Mouse (Mus musculus) hindbrain, embryonic 11.5 days (tissue): ENCODE measurements around the gene Zfp384. TPM values are rescaled to one million over a fixed set of nuclear protein-coding genes. Genes with fewer than 3 reads are reported as not detected.

Source experiments
- ATAC-seq: fragments of 200-750 bp; cut with Nextera tagmentation; 2 replicates; pipeline ENCODE4 v1.8.0; 2017; ENCODE audit warnings: mild to moderate bottlenecking, moderate TSS enrichment, moderate library complexity; ENCODE audit not compliant: low FRiP score
- DNase-seq: peaks from one replicate; pipeline ENCODE4 v3.0.0-alpha.2; 2015; ENCODE audit warnings: low spot score
- H3K27ac ChIP-seq: fragments of 300-500 bp; sonication (generic); 2 replicates; pipeline ENCODE4 v1.5.1; 2014; ENCODE audit warnings: mild to moderate bottlenecking, low read depth, low read length
- H3K27me3 ChIP-seq: fragments of 300-500 bp; sonication (generic); 2 replicates; pipeline ENCODE4 v1.6.1; 2014; ENCODE audit warnings: mild to moderate bottlenecking, low read length, moderate library complexity, mixed read lengths; ENCODE audit not compliant: control insufficient read depth, insufficient read depth
- H3K36me3 ChIP-seq: fragments of 300-500 bp; sonication (generic); 2 replicates; pipeline ENCODE4 v1.6.1; 2014; ENCODE audit warnings: mild to moderate bottlenecking, low read length, moderate library complexity, mixed read lengths; ENCODE audit not compliant: control insufficient read depth, insufficient read depth
- H3K4me1 ChIP-seq: fragments of 300-500 bp; sonication (generic); replicated peaks from 2 replicates; pipeline ENCODE4 v1.6.1; 2014; ENCODE audit warnings: low read length, mixed read lengths; ENCODE audit not compliant: control insufficient read depth, insufficient read depth
- H3K4me2 ChIP-seq: fragments of 300-500 bp; sonication (generic); replicated peaks from 2 replicates; pipeline ENCODE4 v1.6.1; 2014; ENCODE audit warnings: mild to moderate bottlenecking, low read depth, low read length
- H3K4me3 ChIP-seq: fragments of 300-500 bp; sonication (generic); 2 replicates; pipeline ENCODE4 v1.5.1; 2014; ENCODE audit warnings: low read depth, low read length
- H3K9ac ChIP-seq: fragments of 300-500 bp; sonication (generic); 2 replicates; pipeline ENCODE4 v1.6.1; 2014; ENCODE audit warnings: low read depth, low read length
- H3K9me3 ChIP-seq: fragments of 300-500 bp; sonication (generic); 2 replicates; pipeline ENCODE4 v1.6.1; 2016; ENCODE audit warnings: low read length; ENCODE audit not compliant: control insufficient read depth
- WGBS: fragments of 180-500 bp; shearing (Covaris S2); extraction: QIAGEN DNeasy Blood & Tissue Kit; methylation state at CpG from one replicate; pipeline ENCODE4 v1.1.7; 2014; 5-methylcytosine and 5-hydroxymethylcytosine counted together
- polyA plus RNA-seq: library from polyadenylated mRNA; unstranded; fragments of >200 nt; fragmentation: Nextera tagmentation; extraction: Ambion mirVana; gene quantifications from 2 replicates; pipeline ENCODE4 v1.2.1, GENCODE M21; 2014

The Zfp384 gene
- polyA plus RNA-seq, 1 experiment from 2014 or later: 16.5 TPM

DNA sequence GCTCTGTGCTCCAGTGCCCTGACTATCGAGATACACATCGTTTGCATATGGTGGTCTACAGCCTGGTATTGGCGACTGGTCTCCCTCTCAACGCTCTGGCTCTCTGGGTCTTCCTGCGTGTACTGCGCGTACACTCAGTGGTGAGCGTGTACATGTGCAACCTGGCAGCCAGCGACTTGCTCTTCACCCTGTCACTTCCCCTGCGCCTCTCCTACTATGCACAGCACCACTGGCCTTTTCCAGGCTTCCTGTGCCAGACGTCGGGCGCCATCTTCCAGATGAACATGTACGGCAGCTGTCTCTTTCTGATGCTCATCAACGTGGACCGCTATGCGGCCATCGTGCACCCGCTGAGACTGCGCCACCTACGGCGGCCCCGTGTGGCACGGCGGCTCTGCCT, 72.4 kb downstream of the Zfp384 start:
- Histone ChIP-seq H3K27ac (peak overlapping the region; percentile 79), H3K4me3 (peak overlapping the region; percentile 33), H3K9me3 (no peaks in the 10 kb centered on the region), H3K9ac (peak overlapping the region; percentile 66), H3K4me2 (peak overlapping the region; percentile 68), H3K27me3 (0 out of 2 replicates have a peak, but pooled peaks cover 3% of the 10 kb centered on the region), H3K36me3 (no peaks in the 10 kb centered on the region), H3K4me1 (no peaks in the 10 kb centered on the region; the same call in 1 of the 2 replicates)
- ATAC-seq: peak; percentile 56
- no peak for DNase-seq
- WGBS: 23% methylated on average over 25 of the region's 25 CpGs

DNA sequence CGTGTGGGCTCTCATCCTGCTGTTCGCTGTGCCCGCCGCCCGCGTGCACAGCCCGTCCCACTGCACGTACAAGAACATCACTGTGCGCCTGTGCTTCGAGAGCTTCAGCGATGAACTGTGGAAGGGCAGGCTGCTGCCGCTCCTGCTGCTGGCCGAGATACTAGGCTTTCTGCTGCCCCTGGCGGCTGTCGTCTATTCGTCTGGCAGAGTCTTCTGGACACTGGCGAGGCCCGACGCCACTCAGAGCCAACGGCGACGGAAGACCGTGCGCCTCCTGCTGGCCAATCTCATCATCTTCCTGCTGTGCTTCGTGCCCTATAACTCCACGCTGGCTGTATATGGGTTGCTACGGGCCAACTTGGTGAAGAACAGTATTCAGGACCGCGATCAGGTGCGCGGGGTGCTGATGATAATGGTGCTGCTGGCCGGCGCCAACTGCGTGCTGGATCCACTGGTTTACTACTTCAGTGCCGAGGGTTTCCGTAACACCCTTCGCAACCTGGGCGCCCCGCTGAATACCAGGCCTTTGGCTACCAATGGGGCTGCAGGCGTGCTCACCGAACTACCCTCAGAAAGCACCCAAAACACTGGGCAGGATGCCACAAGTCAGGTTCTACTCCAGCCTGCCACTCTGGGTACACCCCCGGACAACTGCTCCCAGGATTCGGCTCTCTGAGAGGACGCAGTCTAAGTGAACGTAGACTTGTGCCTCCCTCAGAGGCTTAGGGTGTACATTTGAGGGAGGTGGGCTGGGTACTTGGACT, 73.0 kb downstream of the Zfp384 start:
- Histone ChIP-seq H3K27ac (peak overlapping the region; percentile 79), H3K4me2 (peak overlapping the region; percentile 68), H3K4me3 (peak overlapping the region; percentile 33), H3K4me1 (no peaks in the 10 kb centered on the region; the same call in 1 of the 2 replicates), H3K9me3 (no peaks in the 10 kb centered on the region), H3K9ac (peak overlapping the region; percentile 66), H3K27me3 (0 out of 2 replicates have a peak, but pooled peaks cover 3% of the 10 kb centered on the region), H3K36me3 (no peaks in the 10 kb centered on the region)
- 21% methylated on average over 45 of the region's 45 CpGs for WGBS
- ATAC-seq (peak; percentile 94), DNase-seq (peak; percentile 98)

DNA sequence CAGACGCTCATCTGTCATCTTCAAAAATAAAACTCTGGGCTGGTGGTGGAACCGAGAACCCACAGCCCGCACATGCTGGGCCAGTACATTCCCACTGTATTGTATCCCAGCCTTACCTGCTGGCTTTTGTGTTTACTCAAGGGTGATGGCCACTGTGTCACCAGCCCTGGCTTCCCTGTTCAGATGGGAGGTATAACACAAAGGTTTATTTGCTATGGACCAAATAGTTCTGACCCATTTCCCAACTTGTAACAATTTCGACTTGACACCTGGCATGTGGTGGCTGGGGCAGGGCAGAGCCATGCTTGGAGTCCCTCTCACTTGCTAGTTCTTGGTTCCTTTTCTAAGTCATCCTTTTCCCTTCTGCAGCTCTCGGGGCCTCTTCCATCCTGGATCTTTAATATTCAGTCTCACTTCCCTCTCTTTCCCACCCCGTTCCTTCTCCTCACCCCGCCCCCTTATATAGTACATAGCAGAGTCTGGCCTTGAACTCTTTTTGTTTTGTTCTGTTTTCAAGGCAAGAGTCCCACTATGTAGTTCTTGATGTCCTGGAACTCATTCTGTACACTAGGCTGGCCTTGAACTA, 73.9 kb downstream of the Zfp384 start:
- H3K9ac ChIP-seq: no peak overlapping the region
- no peaks in the 10 kb centered on the region for H3K36me3 ChIP-seq
- no peak overlapping the region for H3K27ac ChIP-seq
- H3K4me3 ChIP-seq: no peak overlapping the region
- no peaks in the 10 kb centered on the region; the same call in 1 of the 2 replicates for H3K4me1 ChIP-seq
- no peaks in the 10 kb centered on the region for H3K9me3 ChIP-seq
- WGBS: 89% methylated on average over 7 of the region's 7 CpGs
- no peak for DNase-seq
- 0 out of 2 replicates have a peak, but pooled peaks cover 3% of the 10 kb centered on the region for H3K27me3 ChIP-seq
- no peak overlapping the region for H3K4me2 ChIP-seq
- no peak for ATAC-seq

DNA sequence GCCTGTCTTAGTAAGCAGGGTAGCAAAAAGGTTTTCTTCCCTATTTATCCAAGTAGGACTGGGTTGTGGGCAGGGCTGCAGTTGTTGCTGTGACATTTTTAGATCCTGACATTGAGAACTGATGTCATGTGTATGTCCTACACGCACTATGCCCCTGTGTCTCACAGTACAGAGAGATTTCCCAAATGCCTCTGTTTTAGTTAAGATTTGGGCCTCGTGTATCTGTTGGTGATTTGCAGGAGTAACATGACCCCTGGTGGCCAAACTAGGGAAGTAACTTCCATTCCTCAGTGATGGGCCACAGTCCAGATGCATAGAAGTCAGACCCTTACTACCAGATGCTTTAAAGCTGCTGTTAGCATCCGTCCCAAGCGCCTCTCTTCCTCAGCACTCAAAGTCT, 75.5 kb downstream of the Zfp384 start:
- Histone ChIP-seq H3K27ac (0 out of 2 replicates have a peak overlapping the region, but pooled peaks have one; percentile 9), H3K4me3 (no peak overlapping the region), H3K4me1 (peaks cover 4% of the 10 kb centered on the region), H3K9ac (0 out of 2 replicates have a peak overlapping the region, but pooled peaks have one; percentile 25), H3K9me3 (no peaks in the 10 kb centered on the region), H3K27me3 (0 out of 2 replicates have a peak, but pooled peaks cover 3% of the 10 kb centered on the region), H3K4me2 (no peak overlapping the region), H3K36me3 (no peaks in the 10 kb centered on the region)
- ATAC-seq (no peak), DNase-seq (peak; percentile 75)
- 16% methylated on average over 4 of the region's 4 CpGs for WGBS

Other genes with a start within 250 kb of the Zfp384 start
- 5.9 and 7.1 TPM in 2 replicates for gene Eno2, start 239.5 kb upstream of the Zfp384 start, polyA plus RNA-seq
- 4.1 and 4.7 TPM in 2 replicates for gene Lrrc23, start 229.4 kb upstream of the Zfp384 start, polyA plus RNA-seq
- 4.8 and 6.7 TPM in 2 replicates for gene Spsb2, start 200.5 kb upstream of the Zfp384 start, polyA plus RNA-seq
- gene Tpi1, start 194.8 kb upstream of the Zfp384 start, polyA plus RNA-seq: 618 and 653 TPM in 2 replicates
- gene Usp5, start 179.7 kb upstream of the Zfp384 start, polyA plus RNA-seq: 127 and 134 TPM in 2 replicates
- 185 and 193 TPM in 2 replicates for gene Cdca3, start 179.6 kb upstream of the Zfp384 start, polyA plus RNA-seq
- 0.22 and 0.64 TPM in 2 replicates for gene Gnb3, start 168.9 kb upstream of the Zfp384 start, polyA plus RNA-seq
- gene P3h3, start 151.4 kb upstream of the Zfp384 start, polyA plus RNA-seq: 12.1 and 14.7 TPM in 2 replicates
- 1.9 and 2.3 TPM in 2 replicates for gene Gpr162, start 145.2 kb upstream of the Zfp384 start, polyA plus RNA-seq
- 0.19 TPM in 1 of 2 replicates, not detected in the other for gene Cd4, start 120.9 kb upstream of the Zfp384 start, polyA plus RNA-seq
- 1.2 and 2.5 TPM in 2 replicates for gene Lag3, start 97.4 kb upstream of the Zfp384 start, polyA plus RNA-seq
- 321 and 337 TPM in 2 replicates for gene Ptms, start 89.0 kb upstream of the Zfp384 start, polyA plus RNA-seq
- gene Mlf2, start 77.8 kb upstream of the Zfp384 start, polyA plus RNA-seq: 443 and 465 TPM in 2 replicates
- gene Cops7a, start 43.6 kb upstream of the Zfp384 start, polyA plus RNA-seq: 94.3 and 99.7 TPM in 2 replicates
- 1.6 and 1.9 TPM in 2 replicates for gene Pianp, start 12.5 kb upstream of the Zfp384 start, polyA plus RNA-seq
- gene Ing4, start 30.6 kb downstream of the Zfp384 start, polyA plus RNA-seq: 120 and 133 TPM in 2 replicates
- gene Acrbp, start 40.5 kb downstream of the Zfp384 start, polyA plus RNA-seq: 10.7 and 12.2 TPM in 2 replicates
- gene Lpar5, start 58.8 kb downstream of the Zfp384 start, polyA plus RNA-seq: 0.21 TPM in 1 of 2 replicates, not detected in the other
- 105 and 130 TPM in 2 replicates for gene Chd4, start 86.8 kb downstream of the Zfp384 start, polyA plus RNA-seq
- gene Nop2, start 122.8 kb downstream of the Zfp384 start, polyA plus RNA-seq: 45.3 and 58.8 TPM in 2 replicates
- gene Iffo1, start 136.1 kb downstream of the Zfp384 start, polyA plus RNA-seq: 10.3 and 10.4 TPM in 2 replicates
- 2,070 and 2,095 TPM in 2 replicates for gene Gapdh, start 157.3 kb downstream of the Zfp384 start, polyA plus RNA-seq
- gene Ncapd2, start 182.6 kb downstream of the Zfp384 start, polyA plus RNA-seq: 109 and 110 TPM in 2 replicates
- 184 and 189 TPM in 2 replicates for gene Mrpl51, start 182.7 kb downstream of the Zfp384 start, polyA plus RNA-seq
- 1.7 and 2.3 TPM in 2 replicates for gene Vamp1, start 206.4 kb downstream of the Zfp384 start, polyA plus RNA-seq
- gene Tapbpl, start 222.7 kb downstream of the Zfp384 start, polyA plus RNA-seq: 1.0 and 2.2 TPM in 2 replicates
- 0.52 and 1.2 TPM in 2 replicates for gene Cd27, start 227.9 kb downstream of the Zfp384 start, polyA plus RNA-seq